Mouse (Mus musculus) megakaryocyte progenitor cell, adult 5-6 weeks (primary cell): ENCODE data around the gene Nle1. TPM values are rescaled to one million over a fixed set of nuclear protein-coding genes. Genes with fewer than 3 reads are reported as not detected.

ENCODE experiments used
- total RNA-seq, 2 experiments: library from RNA; stranded (forward) in 1 of 2; stranded (reverse) in 1 of 2; fragments of 157-497, 149-512 nt in 1 of 2; fragments of 200-1000 nt in 1 of 2; gene quantifications; 2 replicates each; pipeline versions ENCODE4 v1.2.3 to v1.2.4; 2015 to 2017

The Nle1 gene
- total RNA-seq, 2 experiments from 2014 or later, result 20.3 to 27.4 TPM

Other genes with a start within 250 kb of the Nle1 start
- 0.30 and 0.32 TPM in 2 replicates for gene Cct6b, start 144.1 kb downstream of the Nle1 start, total RNA-seq (2015)
- gene Cct6b, start 144.1 kb downstream of the Nle1 start, total RNA-seq (2017), result 0.08 and 0.37 TPM in 2 replicates
- gene Zfp830, start 144.1 kb downstream of the Nle1 start, total RNA-seq (2015), result 20.1 and 20.8 TPM in 2 replicates
- gene Zfp830, start 144.1 kb downstream of the Nle1 start, total RNA-seq (2017), result 46.3 and 54.1 TPM in 2 replicates
- gene Lig3, start 127.3 kb downstream of the Nle1 start, total RNA-seq (2015), result 31.3 and 39.5 TPM in 2 replicates
- 37.6 and 67.4 TPM in 2 replicates for gene Lig3, start 127.3 kb downstream of the Nle1 start, total RNA-seq (2017)
- gene Rffl, start 37.2 kb downstream of the Nle1 start, total RNA-seq (2015), result 26.3 and 27.5 TPM in 2 replicates
- 18.3 and 18.9 TPM in 2 replicates for gene Rffl, start 37.2 kb downstream of the Nle1 start, total RNA-seq (2017)
- 14.7 and 15.6 TPM in 2 replicates for gene Rad51d, start 17.8 kb downstream of the Nle1 start, total RNA-seq (2015)
- gene Rad51d, start 17.8 kb downstream of the Nle1 start, total RNA-seq (2017), result 9.8 and 10.6 TPM in 2 replicates
- not detected in 2 replicates for gene Fndc8, start 16.3 kb downstream of the Nle1 start, total RNA-seq (2015)
- not detected in 2 replicates for gene Fndc8, start 16.3 kb downstream of the Nle1 start, total RNA-seq (2017)
- 0.05 and 0.07 TPM in 2 replicates for gene Unc45b, start 2.1 kb upstream of the Nle1 start, total RNA-seq (2015)
- gene Unc45b, start 2.1 kb upstream of the Nle1 start, total RNA-seq (2017), result not detected in 2 replicates
- 1.4 and 1.5 TPM in 2 replicates for gene Slfn5, start 42.9 kb upstream of the Nle1 start, total RNA-seq (2015)
- 1.7 and 2.8 TPM in 2 replicates for gene Slfn5, start 42.9 kb upstream of the Nle1 start, total RNA-seq (2017)
- 33.4 and 33.6 TPM in 2 replicates for gene Slfn9, start 83.4 kb upstream of the Nle1 start, total RNA-seq (2015)
- gene Slfn9, start 83.4 kb upstream of the Nle1 start, total RNA-seq (2017), result 33.1 and 41.3 TPM in 2 replicates
- 8.6 and 10.9 TPM in 2 replicates for gene Slfn8, start 112.4 kb upstream of the Nle1 start, total RNA-seq (2015)
- gene Slfn8, start 112.4 kb upstream of the Nle1 start, total RNA-seq (2017), result 7.7 and 13.3 TPM in 2 replicates
- 13.3 and 20.8 TPM in 2 replicates for gene Slfn2, start 156.7 kb upstream of the Nle1 start, total RNA-seq (2015)
- 38.8 and 50.9 TPM in 2 replicates for gene Slfn2, start 156.7 kb upstream of the Nle1 start, total RNA-seq (2017)
- gene Slfn1, start 208.4 kb upstream of the Nle1 start, total RNA-seq (2015), result 2.7 and 3.3 TPM in 2 replicates
- gene Slfn1, start 208.4 kb upstream of the Nle1 start, total RNA-seq (2017), result 5.4 and 5.8 TPM in 2 replicates